Mouse (Mus musculus) kidney, postnatal 0 days (tissue): ENCODE data around the gene Azin2. TPM values are rescaled to one million over a fixed set of nuclear protein-coding genes. Genes with fewer than 3 reads are reported as not detected.
A peak's percentile ranks its signal among the peaks of the same experiment; 100 is the strongest.

Experiments used
- ATAC-seq: fragments of 200-750 bp; cut with Nextera tagmentation; replicated peaks from 2 replicates; pipeline ENCODE4 v1.8.0; 2017; ENCODE audit warnings: low read depth, moderate number of reproducible peaks, moderate TSS enrichment, moderate library complexity; ENCODE audit not compliant: low FRiP score
- DNase-seq: peaks from one replicate; pipeline ENCODE4 v3.0.0-alpha.2; 2016; ENCODE audit warnings: low spot score
- H3K27ac ChIP-seq: fragments of 300-500 bp; sonication (generic); 2 replicates; pipeline ENCODE4 v1.5.1; 2014; ENCODE audit warnings: mild to moderate bottlenecking
- H3K27me3 ChIP-seq: fragments of 300-500 bp; sonication (generic); 2 replicates; pipeline ENCODE4 v1.6.1; 2014; ENCODE audit warnings: low read length, mixed read lengths; ENCODE audit not compliant: insufficient read depth
- H3K36me3 ChIP-seq: fragments of 300-500 bp; sonication (generic); 2 replicates; pipeline ENCODE4 v1.6.1; 2014; ENCODE audit warnings: low read length, mixed read lengths; ENCODE audit not compliant: insufficient read depth
- H3K4me1 ChIP-seq: fragments of 300-500 bp; sonication (generic); replicated peaks from 2 replicates; pipeline ENCODE4 v1.6.1; 2014; ENCODE audit warnings: antibody characterized with exemption, low read length, mixed read lengths; ENCODE audit not compliant: insufficient read depth
- H3K4me2 ChIP-seq: fragments of 300-500 bp; sonication (generic); 2 replicates; pipeline ENCODE4 v1.6.1; 2014; ENCODE audit warnings: mild to moderate bottlenecking, low read length, moderate library complexity, mixed read lengths
- H3K4me3 ChIP-seq: fragments of 300-500 bp; sonication (generic); replicated peaks from 2 replicates; pipeline ENCODE4 v1.5.1; 2014; ENCODE audit warnings: low read depth, low read length
- H3K9ac ChIP-seq: fragments of 300-500 bp; sonication (generic); 2 replicates; pipeline ENCODE4 v1.6.1; 2014; ENCODE audit warnings: low read depth, low read length
- H3K9me3 ChIP-seq: fragments of 300-500 bp; sonication (generic); replicated peaks from 2 replicates; pipeline ENCODE4 v1.6.1; 2016; ENCODE audit warnings: low read length, inconsistent platforms, mixed read lengths
- CTCF ChIP-seq: IDR thresholded peaks from 2 replicates; pipeline ENCODE4 v1.5.1; 2016; ENCODE audit warnings: antibody characterized with exemption, low read depth, mild to moderate bottlenecking, moderate library complexity
- WGBS: fragments of 180-500 bp; shearing (Covaris S2); extraction: QIAGEN DNeasy Blood & Tissue Kit; methylation state at CpG from one replicate; pipeline ENCODE4 v1.1.7; 2014; 5-methylcytosine and 5-hydroxymethylcytosine counted together
- polyA plus RNA-seq: library from polyadenylated mRNA; unstranded; fragments of >200 nt; fragmentation: Nextera tagmentation; extraction: Ambion mirVana; gene quantifications from 2 replicates; pipeline ENCODE4 v1.2.1, GENCODE M21; 2015

Gene Azin2
- polyA plus RNA-seq, 1 experiment from 2014 or later = 21.5 TPM

GRCm38 (mm10) chr4:128959676-128960075 is 2.6 kb downstream of the Azin2 start:
- Histone ChIP-seq H3K4me2 (no peak overlapping the region), H3K27ac (no peak overlapping the region), H3K9ac (no peak overlapping the region), H3K27me3 (no peaks in the 10 kb centered on the region), H3K9me3 (no peaks in the 10 kb centered on the region), H3K36me3 (no peaks in the 10 kb centered on the region), H3K4me3 (no peak overlapping the region), H3K4me1 (peaks cover 5% of the 10 kb centered on the region; the same call in 1 of the 2 replicates)
- TF ChIP-seq CTCF = no peak
- no peak for DNase-seq
- no peak for ATAC-seq
- 90% methylated on average over 17 of the region's 17 CpGs for WGBS

GRCm38 (mm10) chr4:128958849-128959248 is 3.4 kb downstream of the Azin2 start:
- peaks cover 5% of the 10 kb centered on the region; the same call in 1 of the 2 replicates for H3K4me1 ChIP-seq
- H3K36me3 ChIP-seq = no peaks in the 10 kb centered on the region
- no peaks in the 10 kb centered on the region for H3K9me3 ChIP-seq
- 82% methylated on average over 8 of the region's 8 CpGs for WGBS
- no peaks in the 10 kb centered on the region for H3K27me3 ChIP-seq
- H3K4me2 ChIP-seq = no peak overlapping the region
- no peak for DNase-seq
- H3K9ac ChIP-seq = no peak overlapping the region
- no peak for ATAC-seq
- no peak overlapping the region for H3K27ac ChIP-seq
- no peak overlapping the region for H3K4me3 ChIP-seq
- TF ChIP-seq CTCF = no peak

GRCm38 (mm10) chr4:128958156-128958555 is 4.1 kb downstream of the Azin2 start:
- 70% methylated on average over 11 of the region's 11 CpGs for WGBS
- Histone ChIP-seq H3K4me1 (peaks cover 5% of the 10 kb centered on the region; the same call in 1 of the 2 replicates), H3K27me3 (no peaks in the 10 kb centered on the region), H3K4me2 (no peak overlapping the region), H3K9ac (no peak overlapping the region), H3K9me3 (no peaks in the 10 kb centered on the region), H3K36me3 (no peaks in the 10 kb centered on the region), H3K4me3 (no peak overlapping the region), H3K27ac (no peak overlapping the region)
- DNase-seq (no peak), ATAC-seq (no peak)
- no peak for TF ChIP-seq CTCF

GRCm38 (mm10) chr4:128957155-128957911 is 4.9 kb downstream of the Azin2 start:
- Histone ChIP-seq H3K36me3 (no peaks in the 10 kb centered on the region), H3K9me3 (no peaks in the 10 kb centered on the region), H3K4me2 (no peak overlapping the region), H3K9ac (no peak overlapping the region), H3K27me3 (no peaks in the 10 kb centered on the region), H3K4me1 (0 out of 2 replicates have a peak, but pooled peaks cover 5% of the 10 kb centered on the region), H3K4me3 (no peak overlapping the region), H3K27ac (no peak overlapping the region)
- peak; percentile 85 for DNase-seq
- peak; percentile 86 for TF ChIP-seq CTCF
- 41% methylated on average over 11 of the region's 11 CpGs for WGBS
- ATAC-seq = peak; percentile 60

- DNase-seq (no peak), ATAC-seq (no peak)
- no peak overlapping the region for H3K4me3 ChIP-seq
- H3K4me1 ChIP-seq = no peaks in the 10 kb centered on the region
- H3K4me2 ChIP-seq = no peak overlapping the region
- H3K27me3 ChIP-seq = no peaks in the 10 kb centered on the region
- no peaks in the 10 kb centered on the region for H3K36me3 ChIP-seq
- 65% methylated on average over 5 of the region's 5 CpGs for WGBS
- no peaks in the 10 kb centered on the region for H3K9me3 ChIP-seq
- no peak overlapping the region for H3K9ac ChIP-seq
- no peak for TF ChIP-seq CTCF
- H3K27ac ChIP-seq = no peak overlapping the region
These were observed 8.4 kb downstream of the Azin2 start for GRCm38 (mm10) chr4:128953851-128954250.

GRCm38 (mm10) chr4:128950461-128950860 is 11.8 kb downstream of the Azin2 start:
- Histone ChIP-seq H3K4me1 (no peaks in the 10 kb centered on the region), H3K9me3 (no peaks in the 10 kb centered on the region), H3K4me3 (no peak overlapping the region), H3K9ac (no peak overlapping the region), H3K27ac (no peak overlapping the region), H3K36me3 (no peaks in the 10 kb centered on the region), H3K27me3 (no peaks in the 10 kb centered on the region), H3K4me2 (no peak overlapping the region)
- DNase-seq = no peak
- ATAC-seq = no peak
- TF ChIP-seq CTCF = no peak
- WGBS = 79% methylated on average over 5 of the region's 5 CpGs
